Mouse (Mus musculus): Measurements from ENCODE around the gene Fscn1.

The Fscn1 gene

GRCm38 (mm10) chr5:142976516-142976915 is 16.4 kb downstream of the Fscn1 start:
- DNase-seq = peak in 1 of 2 experiments; percentile 28

- no peak for DNase-seq
Observed at GRCm38 (mm10) chr5:142982046-142982801, 22.1 kb downstream of the Fscn1 start.

DNA sequence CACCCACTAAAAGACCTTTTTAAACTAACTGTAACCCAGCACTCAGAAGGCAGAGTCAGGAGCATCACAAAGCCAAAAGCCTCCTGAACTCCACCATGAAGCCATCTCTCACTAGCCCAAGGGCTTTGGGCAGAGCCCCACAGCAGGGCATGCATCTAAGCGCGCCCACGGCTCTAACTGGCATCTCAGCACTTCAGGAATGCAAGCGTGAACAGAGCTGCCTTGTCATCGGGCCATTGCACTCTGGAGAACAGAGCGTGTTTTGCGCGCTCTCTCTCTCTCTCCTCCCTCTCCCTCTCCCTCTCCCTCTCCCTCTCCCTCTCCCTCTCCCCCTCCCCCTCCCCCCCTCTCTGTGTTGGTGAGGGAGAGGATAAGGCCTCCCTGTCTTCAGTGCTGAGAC is 23.0 kb downstream of the Fscn1 start:
- no peak for DNase-seq

DNA sequence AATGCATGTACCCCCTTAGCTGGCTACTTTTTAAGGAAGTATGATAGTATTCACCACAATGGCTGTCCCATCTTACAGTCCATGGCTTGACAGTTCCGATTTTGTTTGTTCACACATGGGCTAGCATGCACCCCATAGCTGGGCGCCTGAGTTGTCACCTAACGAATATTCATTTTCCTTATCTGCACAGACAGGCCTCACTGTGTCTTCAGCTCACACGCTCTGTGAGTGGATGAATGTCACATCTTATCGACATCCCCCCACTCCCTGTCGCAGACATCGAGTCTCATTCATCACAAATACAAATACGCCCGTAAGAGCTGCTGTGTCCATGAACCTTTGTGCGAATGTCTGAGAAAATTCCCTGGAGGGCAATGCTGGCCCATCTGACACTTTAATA is 24.1 kb downstream of the Fscn1 start:
- no peak for DNase-seq

GRCm38 (mm10) chr5:142988520-142988919 is 28.4 kb downstream of the Fscn1 start:
- DNase-seq = peak; percentile 55 to 79

DNA sequence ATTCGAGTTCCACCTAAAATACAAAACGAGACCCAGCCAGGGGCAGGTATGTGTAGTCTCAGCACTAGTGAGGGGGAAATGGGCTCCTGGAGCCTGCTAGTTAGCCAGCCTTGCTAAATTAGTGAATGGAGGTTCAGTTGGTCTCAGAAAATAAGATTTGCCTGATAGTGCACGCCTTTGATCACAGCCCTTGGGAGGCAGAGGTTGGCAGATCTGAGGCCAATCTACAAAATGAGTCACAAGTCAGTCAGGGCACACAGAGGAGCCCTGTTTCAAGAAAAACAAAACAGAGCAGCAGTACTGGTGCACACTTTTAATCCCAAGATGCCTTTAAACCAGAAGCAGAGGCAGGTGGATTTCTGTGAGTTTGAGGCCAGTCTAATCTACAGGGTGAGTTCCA is 29.0 kb downstream of the Fscn1 start:
- DNase-seq = no peak

- no peak for DNase-seq
Observed at GRCm38 (mm10) chr5:142994746-142995145, 34.6 kb downstream of the Fscn1 start.

GRCm38 (mm10) chr5:142997526-142997925 is 37.4 kb downstream of the Fscn1 start:
- DNase-seq = no peak

DNA sequence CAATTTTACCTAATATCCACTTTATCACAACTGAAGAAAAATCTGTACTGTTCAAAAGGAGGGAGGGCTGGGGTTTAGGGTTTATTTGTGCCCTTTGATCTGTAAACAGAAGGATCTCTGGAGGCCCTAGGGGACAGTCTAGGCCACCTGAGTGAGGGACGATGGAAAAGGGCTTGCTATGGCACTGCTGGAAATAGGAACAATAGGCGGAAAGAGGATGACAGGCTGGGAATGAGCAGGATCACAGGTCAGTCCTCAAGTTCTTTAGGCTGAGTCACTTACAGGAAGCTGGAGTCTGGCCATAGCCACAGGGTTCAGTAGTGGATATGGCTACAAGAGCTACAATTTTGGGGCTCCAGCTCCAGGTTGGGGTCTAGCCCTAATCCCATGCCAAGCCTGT is 38.0 kb downstream of the Fscn1 start:
- DNase-seq = no peak

DNA sequence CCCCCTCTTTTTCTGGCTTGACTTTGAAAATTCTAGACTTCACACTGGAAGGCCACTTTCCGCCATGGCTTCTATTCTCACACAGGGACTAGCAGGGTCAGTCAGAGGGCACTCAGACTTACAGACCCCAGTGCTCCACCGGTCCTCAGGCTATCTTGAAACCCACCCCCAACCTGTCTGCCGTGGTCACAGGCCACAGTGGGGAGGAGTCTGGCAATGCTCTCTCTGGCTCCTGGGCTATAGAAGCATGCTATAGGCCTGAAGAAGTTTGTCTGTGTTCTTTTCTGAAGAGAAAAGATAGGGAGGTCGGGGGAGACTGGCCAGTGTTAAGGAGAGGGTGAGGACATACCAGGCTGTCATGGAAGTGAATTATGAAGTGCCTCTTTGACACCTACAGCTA is 39.9 kb downstream of the Fscn1 start:
- no peak for DNase-seq

DNA sequence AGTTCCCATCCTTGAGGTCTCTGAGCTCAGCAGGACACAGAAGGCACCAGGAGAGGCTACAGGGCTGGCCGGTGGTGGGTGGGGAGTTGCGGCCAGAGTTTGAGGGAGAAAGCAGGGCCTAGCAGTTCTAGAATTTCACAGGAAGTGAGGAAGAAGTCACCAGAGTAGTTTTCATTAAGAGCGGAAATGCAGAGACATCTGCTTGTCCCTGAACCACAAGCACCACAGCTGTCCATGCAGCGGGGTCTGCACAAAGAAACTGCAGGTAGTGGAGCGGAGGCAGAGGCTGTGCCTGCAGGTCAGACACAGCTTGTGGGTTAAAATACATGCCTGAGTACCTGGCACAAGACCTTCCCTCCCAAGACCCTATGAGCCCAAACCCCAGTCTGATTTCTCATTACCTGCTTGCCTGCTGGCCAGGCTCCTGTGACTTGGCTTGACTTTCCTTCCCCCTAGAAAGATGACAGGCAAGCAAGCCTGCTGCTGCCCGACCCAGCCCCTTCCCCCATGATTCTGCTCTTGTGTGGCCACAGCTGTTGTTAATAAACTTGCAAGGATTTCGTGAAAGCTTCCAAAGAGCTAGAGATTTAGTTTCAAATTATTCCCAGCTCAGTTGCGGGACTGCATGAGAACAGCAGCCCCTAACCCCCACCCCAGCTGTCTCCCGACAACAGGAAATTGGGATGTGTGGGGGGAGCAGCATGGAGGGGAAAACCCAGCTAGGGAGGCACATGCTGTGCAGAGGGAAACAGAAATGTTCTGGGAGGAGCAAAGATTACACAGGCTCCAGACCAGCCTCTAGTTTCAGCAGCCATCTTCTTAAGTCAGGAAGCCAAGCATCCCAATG is 40.7 kb downstream of the Fscn1 start:
- DNase-seq = no peak

DNA sequence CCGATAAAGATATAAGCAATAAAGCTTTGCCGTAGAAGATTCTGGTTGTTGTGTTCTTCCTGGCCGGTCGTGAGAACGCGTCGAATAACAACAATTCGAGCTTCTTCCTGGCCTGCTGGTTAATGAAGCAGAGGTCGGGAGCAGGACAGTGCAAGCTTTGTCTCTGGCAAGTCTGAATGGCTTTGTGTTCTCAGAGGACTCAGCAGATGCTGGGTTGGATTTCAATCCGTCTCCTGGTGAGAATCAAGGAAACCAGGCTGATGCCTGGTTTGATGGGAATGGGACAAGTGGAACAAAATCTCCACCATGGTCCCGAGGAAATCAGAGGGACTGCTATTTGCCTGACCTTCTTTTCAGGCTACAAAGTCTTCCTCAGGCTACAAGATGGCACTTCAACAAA is 49.2 kb downstream of the Fscn1 start:
- peak in 1 of 2 experiments; percentile 15 for DNase-seq

GRCm38 (mm10) chr5:143017401-143017800 is 57.3 kb downstream of the Fscn1 start:
- DNase-seq = no peak
